Mouse (Mus musculus) intestine, embryonic 15.5 days (tissue): ENCODE measurements around the gene Tom1l2. TPM values are rescaled to one million over a fixed set of nuclear protein-coding genes. Genes with fewer than 3 reads are reported as not detected.

Experiments used
- ATAC-seq: fragments of 200-750 bp; cut with Nextera tagmentation; 2 replicates; pipeline ENCODE4 v1.8.0; 2017; ENCODE audit warnings: moderate TSS enrichment, moderate library complexity
- H3K27ac ChIP-seq: fragments of 300-500 bp; sonication (generic); 2 replicates; pipeline ENCODE4 v1.5.1; 2015; ENCODE audit warnings: mild to moderate bottlenecking, inconsistent platforms
- H3K27me3 ChIP-seq: fragments of 300-500 bp; sonication (generic); replicated peaks from 2 replicates; pipeline ENCODE4 v1.6.1; 2015; ENCODE audit warnings: inconsistent platforms
- H3K36me3 ChIP-seq: fragments of 300-500 bp; sonication (generic); 2 replicates; pipeline ENCODE4 v1.6.1; 2015; ENCODE audit warnings: inconsistent platforms
- H3K4me1 ChIP-seq: fragments of 300-500 bp; sonication (generic); replicated peaks from 2 replicates; pipeline ENCODE4 v1.6.1; 2015; ENCODE audit warnings: inconsistent platforms
- H3K4me2 ChIP-seq: fragments of 300-500 bp; sonication (generic); replicated peaks from 2 replicates; pipeline ENCODE4 v1.6.1; 2015; ENCODE audit warnings: mild to moderate bottlenecking, inconsistent platforms
- H3K4me3 ChIP-seq: fragments of 300-500 bp; sonication (generic); replicated peaks from 2 replicates; pipeline ENCODE4 v1.5.1; 2015; ENCODE audit warnings: inconsistent platforms
- H3K9ac ChIP-seq: fragments of 300-500 bp; sonication (generic); 2 replicates; pipeline ENCODE4 v1.6.1; 2015; ENCODE audit warnings: inconsistent platforms
- H3K9me3 ChIP-seq: fragments of 300-500 bp; sonication (generic); 2 replicates; pipeline ENCODE4 v1.6.1; 2016; ENCODE audit warnings: inconsistent platforms
- WGBS: fragments of 180-500 bp; shearing (Covaris S2); methylation state at CpG from one replicate; pipeline ENCODE4 v1.1.7; 2015; 5-methylcytosine and 5-hydroxymethylcytosine counted together
- polyA plus RNA-seq: library from polyadenylated mRNA; unstranded; fragments of >200 nt; fragmentation: Nextera tagmentation; extraction: Ambion mirVana; gene quantifications from 2 replicates; pipeline ENCODE4 v1.2.1, GENCODE M21; 2015

The Tom1l2 gene
- polyA plus RNA-seq, 1 experiment from 2014 or later: 22.3 TPM

GRCm38 (mm10) chr11:60276408-60277093 lies 76.2 kb downstream of the Tom1l2 start:
- Histone ChIP-seq H3K4me1 (peaks cover 28% of the 10 kb centered on the region), H3K9ac (peak overlapping the region; percentile 0; the same call in 1 of the 2 replicates), H3K27ac (peak overlapping the region; percentile 33; the same call in 1 of the 2 replicates), H3K27me3 (no peaks in the 10 kb centered on the region), H3K4me2 (no peak overlapping the region), H3K4me3 (no peak overlapping the region), H3K36me3 (no peaks in the 10 kb centered on the region; the same call in 1 of the 2 replicates), H3K9me3 (no peaks in the 10 kb centered on the region)
- 65% methylated on average over 6 of the region's 6 CpGs for WGBS
- ATAC-seq: 0 out of 2 replicates have a peak, but pooled peaks have one; percentile 57

- no peak for ATAC-seq
- Histone ChIP-seq H3K27me3 (no peaks in the 10 kb centered on the region), H3K9ac (no peak overlapping the region), H3K4me2 (no peak overlapping the region), H3K36me3 (no peaks in the 10 kb centered on the region), H3K4me1 (peaks cover 24% of the 10 kb centered on the region), H3K9me3 (no peaks in the 10 kb centered on the region), H3K27ac (peak overlapping the region; percentile 73), H3K4me3 (no peak overlapping the region)
- WGBS: 40% methylated on average over 5 of the region's 5 CpGs
These were observed 79.4 kb downstream of the Tom1l2 start for GRCm38 (mm10) chr11:60273273-60273805.

- WGBS: 54% methylated on average over 3 of the region's 3 CpGs
- ATAC-seq: no peak
These were observed 84.1 kb downstream of the Tom1l2 start for GRCm38 (mm10) chr11:60268563-60268962.

GRCm38 (mm10) chr11:60265271-60265985 lies 87.3 kb downstream of the Tom1l2 start:
- 83% methylated on average over 4 of the region's 4 CpGs for WGBS
- Histone ChIP-seq H3K4me1 (no peaks in the 10 kb centered on the region), H3K27me3 (no peaks in the 10 kb centered on the region), H3K9ac (no peak overlapping the region), H3K4me2 (no peak overlapping the region), H3K36me3 (no peaks in the 10 kb centered on the region), H3K9me3 (no peaks in the 10 kb centered on the region), H3K27ac (no peak overlapping the region), H3K4me3 (no peak overlapping the region)
- no peak; the same call in 1 of the 2 replicates for ATAC-seq

More at GRCm38 (mm10) chr11:60268563-60268962, 84.1 kb downstream of the Tom1l2 start:
- Histone ChIP-seq H3K9me3 (no peaks in the 10 kb centered on the region), H3K9ac (no peak overlapping the region), H3K36me3 (no peaks in the 10 kb centered on the region), H3K4me2 (no peak overlapping the region), H3K4me3 (no peak overlapping the region), H3K27ac (no peak overlapping the region), H3K4me1 (peaks cover 10% of the 10 kb centered on the region), H3K27me3 (no peaks in the 10 kb centered on the region)

GRCm38 (mm10) chr11:60264651-60265050 lies 88.1 kb downstream of the Tom1l2 start:
- H3K4me1 ChIP-seq: no peaks in the 10 kb centered on the region
- no peaks in the 10 kb centered on the region for H3K36me3 ChIP-seq
- no peak overlapping the region for H3K9ac ChIP-seq
- no peak overlapping the region for H3K4me3 ChIP-seq
- H3K9me3 ChIP-seq: no peaks in the 10 kb centered on the region
- no peaks in the 10 kb centered on the region for H3K27me3 ChIP-seq
- WGBS: 81% methylated on average over 1 of the region's 1 CpGs
- no peak overlapping the region for H3K27ac ChIP-seq
- no peak overlapping the region for H3K4me2 ChIP-seq
- ATAC-seq: no peak

- H3K9ac ChIP-seq: no peak overlapping the region
- H3K4me3 ChIP-seq: no peak overlapping the region
- ATAC-seq: no peak
- 92% methylated on average over 4 of the region's 4 CpGs for WGBS
- H3K27ac ChIP-seq: no peak overlapping the region
- no peaks in the 10 kb centered on the region for H3K9me3 ChIP-seq
- no peak overlapping the region for H3K4me2 ChIP-seq
- H3K4me1 ChIP-seq: no peaks in the 10 kb centered on the region
- H3K27me3 ChIP-seq: no peaks in the 10 kb centered on the region
- H3K36me3 ChIP-seq: 0 out of 2 replicates have a peak, but pooled peaks cover 6% of the 10 kb centered on the region
These were observed 90.3 kb downstream of the Tom1l2 start for GRCm38 (mm10) chr11:60262396-60262795.

- H3K27ac ChIP-seq: no peak overlapping the region
- no peak overlapping the region for H3K4me2 ChIP-seq
- 0 out of 2 replicates have a peak, but pooled peaks cover 6% of the 10 kb centered on the region for H3K4me1 ChIP-seq
- H3K4me3 ChIP-seq: no peak overlapping the region
- 0 out of 2 replicates have a peak, but pooled peaks cover 6% of the 10 kb centered on the region for H3K36me3 ChIP-seq
- no peak for ATAC-seq
- no peaks in the 10 kb centered on the region for H3K9me3 ChIP-seq
- no peak overlapping the region for H3K9ac ChIP-seq
- 87% methylated on average over 3 of the region's 3 CpGs for WGBS
- H3K27me3 ChIP-seq: no peaks in the 10 kb centered on the region
These were observed 92.0 kb downstream of the Tom1l2 start for GRCm38 (mm10) chr11:60260743-60261142.

- Histone ChIP-seq H3K9ac (no peak overlapping the region), H3K4me1 (0 out of 2 replicates have a peak, but pooled peaks cover 10% of the 10 kb centered on the region), H3K9me3 (no peaks in the 10 kb centered on the region), H3K27me3 (no peaks in the 10 kb centered on the region), H3K4me2 (no peak overlapping the region), H3K4me3 (no peak overlapping the region), H3K36me3 (0 out of 2 replicates have a peak, but pooled peaks cover 6% of the 10 kb centered on the region), H3K27ac (no peak overlapping the region)
- WGBS: 73% methylated on average over 2 of the region's 2 CpGs
- no peak for ATAC-seq
These were observed 95.0 kb downstream of the Tom1l2 start for GRCm38 (mm10) chr11:60257696-60258095.

- no peak for ATAC-seq
- Histone ChIP-seq H3K4me2 (no peak overlapping the region), H3K4me3 (no peak overlapping the region), H3K27me3 (no peaks in the 10 kb centered on the region), H3K9me3 (no peaks in the 10 kb centered on the region), H3K27ac (no peak overlapping the region), H3K9ac (no peak overlapping the region), H3K36me3 (0 out of 2 replicates have a peak, but pooled peaks cover 9% of the 10 kb centered on the region), H3K4me1 (0 out of 2 replicates have a peak, but pooled peaks cover 10% of the 10 kb centered on the region)
- WGBS: 82% methylated on average over 9 of the region's 9 CpGs
These were observed 96.0 kb downstream of the Tom1l2 start for GRCm38 (mm10) chr11:60256713-60257112.

- Histone ChIP-seq H3K9ac (no peak overlapping the region), H3K4me3 (no peak overlapping the region), H3K36me3 (0 out of 2 replicates have a peak, but pooled peaks cover 9% of the 10 kb centered on the region), H3K27ac (no peak overlapping the region), H3K9me3 (no peaks in the 10 kb centered on the region), H3K27me3 (no peaks in the 10 kb centered on the region), H3K4me1 (0 out of 2 replicates have a peak, but pooled peaks cover 13% of the 10 kb centered on the region), H3K4me2 (no peak overlapping the region)
- no peak for ATAC-seq
- WGBS: 41% methylated on average over 6 of the region's 6 CpGs
These were observed 96.5 kb downstream of the Tom1l2 start for GRCm38 (mm10) chr11:60256176-60256681.

GRCm38 (mm10) chr11:60255639-60256038 lies 97.1 kb downstream of the Tom1l2 start:
- no peak overlapping the region for H3K4me3 ChIP-seq
- H3K27ac ChIP-seq: no peak overlapping the region
- no peaks in the 10 kb centered on the region for H3K9me3 ChIP-seq
- H3K27me3 ChIP-seq: no peaks in the 10 kb centered on the region
- H3K4me2 ChIP-seq: no peak overlapping the region
- no peak for ATAC-seq
- 76% methylated on average over 3 of the region's 3 CpGs for WGBS
- H3K36me3 ChIP-seq: 0 out of 2 replicates have a peak, but pooled peaks cover 9% of the 10 kb centered on the region
- 0 out of 2 replicates have a peak, but pooled peaks cover 13% of the 10 kb centered on the region for H3K4me1 ChIP-seq
- no peak overlapping the region for H3K9ac ChIP-seq

- no peak overlapping the region for H3K27ac ChIP-seq
- WGBS: 84% methylated on average over 3 of the region's 3 CpGs
- no peaks in the 10 kb centered on the region for H3K27me3 ChIP-seq
- no peak overlapping the region for H3K9ac ChIP-seq
- 0 out of 2 replicates have a peak, but pooled peaks cover 13% of the 10 kb centered on the region for H3K4me1 ChIP-seq
- no peak for ATAC-seq
- H3K4me3 ChIP-seq: no peak overlapping the region
- 0 out of 2 replicates have a peak, but pooled peaks cover 9% of the 10 kb centered on the region for H3K36me3 ChIP-seq
- no peaks in the 10 kb centered on the region for H3K9me3 ChIP-seq
- no peak overlapping the region for H3K4me2 ChIP-seq
These were observed 97.5 kb downstream of the Tom1l2 start for GRCm38 (mm10) chr11:60255181-60255580.
